Mouse (Mus musculus) bone marrow macrophage, adult 2 months (primary cell): ENCODE measurements around the gene Tnfsf15.

Source experiments
- CTCF ChIP-seq: IDR thresholded peaks from 2 replicates; pipeline ENCODE4 v1.5.1; 2012; ENCODE audit warnings: low read depth, mild to moderate bottlenecking, low read length, moderate library complexity
- POLR2A ChIP-seq: IDR thresholded peaks from 2 replicates; pipeline ENCODE4 v1.6.1; 2012; ENCODE audit warnings: mild to moderate bottlenecking, low read depth, low read length, borderline replicate concordance

DNA sequence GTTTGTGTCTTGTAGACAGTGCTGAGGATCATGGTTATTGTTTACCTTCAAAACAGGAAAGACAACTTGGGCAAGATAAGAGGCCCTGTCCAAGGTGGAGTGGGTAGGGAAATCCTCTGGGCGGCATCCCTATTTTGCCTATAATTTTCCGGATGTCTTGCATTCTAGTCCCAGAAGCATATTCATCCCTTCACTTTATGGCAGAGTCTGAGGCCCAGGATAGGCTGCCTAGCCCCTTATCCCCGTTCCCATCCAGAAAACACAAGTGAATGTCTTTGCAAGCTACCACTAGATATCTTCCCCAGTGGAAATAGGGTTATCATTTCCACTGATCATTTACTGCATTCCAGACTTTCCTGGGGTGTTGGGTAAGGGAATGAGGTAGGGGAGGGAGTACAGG lies 4.9 kb downstream of the Tnfsf15 start:
- no peak for TF ChIP-seq CTCF
- no peak for TF ChIP-seq POLR2A
